Mouse (Mus musculus) ovary, postnatal 14 days (tissue): ENCODE results near the gene Nck2.

Experiments used
- DNase-seq: peaks from one replicate; pipeline ENCODE4 v3.0.0; 2022; ENCODE audit warnings: low spot score

Gene Nck2

GRCm38 (mm10) chr1:43468978-43469377, 24.6 kb downstream of the Nck2 start:
- DNase-seq = no peak

- no peak for DNase-seq
These were observed 26.2 kb downstream of the Nck2 start for GRCm38 (mm10) chr1:43470421-43471179.

- no peak for DNase-seq
These were observed 27.0 kb downstream of the Nck2 start for GRCm38 (mm10) chr1:43471180-43472045.

- no peak for DNase-seq
These were observed 27.8 kb downstream of the Nck2 start for GRCm38 (mm10) chr1:43472046-43472649.

GRCm38 (mm10) chr1:43473734-43474534, 29.6 kb downstream of the Nck2 start:
- no peak for DNase-seq

DNA sequence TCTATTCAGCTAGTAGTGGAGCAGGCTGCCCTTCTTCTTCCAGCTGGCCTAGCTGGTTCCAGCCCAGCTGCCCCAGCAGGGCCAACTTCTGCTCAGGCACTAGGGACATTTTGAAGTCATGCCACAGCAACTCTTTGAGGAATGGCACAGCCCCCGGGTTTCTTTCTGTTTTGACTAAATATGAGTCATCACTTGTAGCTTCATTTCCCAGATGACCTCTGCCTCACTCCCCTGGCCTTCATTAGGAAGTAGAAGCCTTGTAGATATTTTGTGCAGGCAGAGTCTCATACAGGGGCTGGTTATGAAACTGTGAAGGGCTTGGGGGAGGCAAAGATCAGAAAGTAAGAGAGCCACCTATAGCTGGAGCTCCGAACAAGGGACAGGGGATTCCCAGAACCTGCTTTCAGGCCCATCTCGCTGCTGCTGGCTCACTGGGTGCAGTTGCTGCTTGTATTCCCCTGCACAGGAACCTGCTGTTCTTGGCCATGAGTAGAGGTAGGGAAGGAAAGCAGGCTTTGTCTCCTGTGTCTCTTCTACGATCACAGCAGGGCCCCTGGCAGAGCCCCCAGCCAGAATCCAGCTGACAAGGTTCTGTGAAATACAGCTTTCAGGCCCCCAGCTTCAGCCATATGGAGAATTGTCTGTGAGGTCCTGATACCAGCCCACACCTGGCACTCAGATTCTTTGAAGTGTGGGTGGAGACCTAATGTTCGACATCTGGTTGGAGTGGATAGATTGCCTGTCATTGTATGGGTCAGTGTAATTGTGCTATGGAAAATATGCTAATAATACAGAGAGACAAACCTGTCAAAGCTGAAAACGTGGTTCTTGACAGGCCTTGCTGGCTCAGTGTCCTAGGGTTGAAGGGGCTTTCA, 30.4 kb downstream of the Nck2 start:
- DNase-seq = no peak

GRCm38 (mm10) chr1:43477954-43478353, 33.6 kb downstream of the Nck2 start:
- DNase-seq = no peak

DNA sequence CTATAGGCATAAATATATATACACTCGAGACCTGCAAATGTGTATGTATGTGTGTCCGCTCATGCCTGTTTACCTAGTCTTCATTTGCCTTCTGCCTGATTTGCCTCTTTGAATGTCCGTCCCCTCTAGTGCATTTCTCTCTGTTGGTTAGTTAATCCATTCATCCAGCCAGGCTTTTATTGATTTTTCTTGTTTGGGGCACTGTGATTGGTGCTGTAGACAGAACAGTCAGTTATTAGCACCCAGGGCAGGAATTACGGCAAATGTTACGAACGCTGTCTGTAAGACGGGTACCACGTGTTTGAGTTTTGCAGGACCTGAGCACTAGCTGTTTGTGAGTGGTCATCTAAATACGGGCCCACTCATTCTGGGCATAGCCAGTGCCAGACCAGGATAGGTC, 40.8 kb downstream of the Nck2 start:
- DNase-seq = no peak

GRCm38 (mm10) chr1:43486500-43486899, 42.1 kb downstream of the Nck2 start:
- no peak for DNase-seq

- DNase-seq = no peak
These were observed 42.8 kb downstream of the Nck2 start for GRCm38 (mm10) chr1:43486956-43487722.

DNA sequence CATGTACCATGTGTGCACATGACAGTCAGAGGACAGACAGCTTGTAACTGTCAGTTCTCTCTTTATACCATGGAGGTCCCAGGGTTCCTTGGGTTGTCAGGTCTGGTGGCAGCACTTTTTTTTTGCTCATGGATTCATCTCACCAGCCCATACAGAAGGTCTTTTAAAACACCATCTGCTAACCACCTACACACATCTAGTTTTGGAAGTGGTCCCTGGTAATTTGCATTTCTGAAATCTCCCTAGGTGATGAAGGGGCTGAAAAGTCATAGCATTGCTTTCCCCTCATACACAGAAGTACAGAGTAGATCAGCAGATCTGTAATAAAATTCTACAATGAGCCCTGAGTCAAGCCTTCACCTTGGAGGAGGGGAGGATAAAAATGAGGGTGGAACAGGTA, 44.9 kb downstream of the Nck2 start:
- no peak for DNase-seq

DNA sequence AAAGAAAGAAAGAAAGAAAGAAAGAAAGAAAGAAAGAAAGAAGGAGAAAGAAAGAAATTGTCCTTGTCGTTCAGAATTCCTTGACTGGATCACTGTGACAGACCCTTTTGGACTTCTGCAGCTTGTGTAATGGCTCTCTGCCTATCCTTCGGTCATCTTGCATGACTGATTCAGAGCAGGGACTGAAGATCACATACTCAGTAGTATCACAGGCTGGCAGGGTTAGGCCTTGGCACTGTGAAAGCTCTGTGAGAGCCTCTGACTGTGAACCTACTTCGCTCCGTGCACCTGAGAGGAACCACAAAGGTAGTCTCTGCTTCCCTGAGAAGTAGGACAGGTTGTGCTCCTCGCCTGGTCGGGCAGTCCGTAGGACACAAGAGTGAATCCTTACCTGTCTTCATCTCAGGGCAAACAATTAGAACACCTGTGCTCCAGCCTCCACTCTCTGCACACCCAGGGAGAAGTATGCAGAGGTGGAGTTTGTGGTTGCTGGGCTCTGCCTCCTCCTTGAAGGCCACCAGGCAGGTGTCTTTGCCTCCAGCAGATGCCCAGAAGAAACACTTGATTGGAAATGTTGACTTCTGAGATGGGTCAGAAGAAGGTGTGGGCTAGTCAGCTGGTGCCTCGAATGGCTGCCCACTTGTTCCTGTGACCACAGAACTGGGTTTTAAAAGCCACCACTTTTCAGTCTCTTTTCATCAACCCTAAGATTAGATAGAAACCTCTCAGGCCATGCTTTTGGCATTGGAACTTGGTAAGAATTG, 47.3 kb downstream of the Nck2 start:
- DNase-seq = no peak

GRCm38 (mm10) chr1:43492803-43493437, 48.5 kb downstream of the Nck2 start:
- no peak for DNase-seq

DNA sequence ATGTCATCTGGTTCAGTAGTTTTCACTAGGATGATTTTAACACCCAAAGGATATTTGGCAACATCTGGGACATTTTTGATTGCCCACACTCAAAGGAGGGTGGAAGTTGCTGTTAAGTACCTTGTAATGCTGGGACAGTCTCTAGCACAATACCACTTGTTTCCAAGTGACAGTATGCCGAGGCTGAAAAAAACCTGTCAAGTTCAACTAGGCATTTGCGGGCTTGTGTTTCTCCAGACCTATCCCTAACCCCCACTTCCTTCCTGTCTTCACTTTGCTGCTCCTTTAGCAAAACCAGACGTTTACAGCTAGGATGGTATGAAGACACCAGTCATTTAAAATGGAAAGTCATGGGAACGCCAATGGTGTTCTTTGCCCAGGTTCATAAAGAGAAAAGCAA, 51.7 kb downstream of the Nck2 start:
- no peak for DNase-seq

DNA sequence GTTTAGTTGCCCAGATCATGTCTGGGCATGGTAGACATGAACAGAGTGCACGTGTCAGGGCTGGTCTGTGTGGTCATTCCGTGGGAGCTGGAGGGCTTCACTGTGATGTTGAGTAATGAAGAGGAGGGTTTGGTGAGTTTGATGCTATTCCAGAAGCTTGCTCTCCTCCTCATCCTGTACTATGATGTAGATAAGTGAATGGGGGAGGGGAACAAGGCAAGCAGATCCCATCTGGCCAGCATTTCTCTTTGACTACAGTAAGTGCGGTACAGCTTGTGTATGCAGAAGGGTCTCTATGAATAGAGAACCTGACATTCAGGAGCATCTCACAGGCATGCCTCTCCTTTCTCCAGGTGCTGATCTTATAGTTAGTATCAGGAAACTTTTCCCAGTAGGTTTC, 52.6 kb downstream of the Nck2 start:
- DNase-seq = no peak

DNA sequence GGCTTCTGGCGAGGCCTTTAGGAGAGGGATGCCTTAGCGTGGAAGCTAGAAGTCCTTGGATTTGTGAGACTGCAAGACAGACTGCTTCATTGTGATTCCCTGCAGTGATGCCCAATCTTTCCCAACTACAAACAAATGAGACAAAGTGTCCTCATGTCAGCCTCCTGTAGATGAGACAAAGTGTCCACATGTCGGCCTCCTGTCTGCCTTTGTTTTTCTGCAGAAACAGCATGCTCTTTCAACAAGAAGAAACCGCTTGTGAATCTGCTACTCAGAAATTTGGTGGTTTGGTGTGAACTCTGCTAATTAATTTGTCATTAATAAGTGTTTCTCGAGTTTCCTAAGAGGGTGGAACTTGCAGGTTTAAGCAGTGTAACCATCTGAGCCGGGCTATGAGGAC, 53.6 kb downstream of the Nck2 start:
- DNase-seq = no peak

GRCm38 (mm10) chr1:43500121-43500520, 55.7 kb downstream of the Nck2 start:
- DNase-seq = no peak

DNA sequence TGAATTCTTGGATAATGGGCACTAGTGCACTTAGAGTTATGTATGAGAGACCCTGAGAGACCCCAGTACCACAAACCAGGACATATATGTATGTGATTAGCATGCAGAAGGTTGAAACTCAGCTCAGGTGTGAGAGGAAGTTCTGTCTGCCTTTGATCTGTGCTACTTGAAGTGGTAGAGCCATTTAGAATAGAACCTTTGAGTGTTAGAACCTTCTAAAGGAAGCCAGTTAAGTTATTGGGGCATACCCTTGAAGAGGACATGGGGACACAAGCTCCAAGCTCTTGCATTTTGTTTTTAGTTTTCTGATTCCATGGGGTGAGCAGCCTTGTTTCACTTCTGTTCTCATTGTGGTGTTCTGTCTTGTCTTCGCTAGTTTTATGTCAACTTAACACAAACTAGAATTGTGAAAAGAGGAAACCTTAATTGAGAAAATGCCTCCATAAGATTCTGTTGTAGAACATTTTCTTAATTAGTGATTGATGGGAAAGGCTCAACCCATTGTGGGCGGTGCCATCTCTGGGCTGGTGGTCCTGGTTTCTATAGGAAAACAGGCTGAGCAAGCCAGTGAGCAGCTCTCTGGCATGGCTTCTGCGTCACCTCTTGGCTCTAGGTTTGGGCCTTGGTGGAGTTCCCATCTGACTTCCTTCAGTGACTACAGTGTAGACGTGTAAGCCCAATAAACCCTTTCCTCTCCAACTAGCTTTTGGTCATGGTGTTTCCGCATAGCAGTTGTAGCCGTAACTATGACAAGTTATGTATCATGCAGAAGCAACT, 57.0 kb downstream of the Nck2 start:
- no peak for DNase-seq
